Mouse (Mus musculus): ENCODE measurements around the gene Trmt61a.
A peak's percentile ranks its signal among the peaks of the same experiment; 100 is the strongest.
"Not testable (repeated sequence)": the region's sequence is repeated elsewhere in the genome, so short reads cannot be mapped to it uniquely, and the experiment has no call there.

The Trmt61a gene

DNA sequence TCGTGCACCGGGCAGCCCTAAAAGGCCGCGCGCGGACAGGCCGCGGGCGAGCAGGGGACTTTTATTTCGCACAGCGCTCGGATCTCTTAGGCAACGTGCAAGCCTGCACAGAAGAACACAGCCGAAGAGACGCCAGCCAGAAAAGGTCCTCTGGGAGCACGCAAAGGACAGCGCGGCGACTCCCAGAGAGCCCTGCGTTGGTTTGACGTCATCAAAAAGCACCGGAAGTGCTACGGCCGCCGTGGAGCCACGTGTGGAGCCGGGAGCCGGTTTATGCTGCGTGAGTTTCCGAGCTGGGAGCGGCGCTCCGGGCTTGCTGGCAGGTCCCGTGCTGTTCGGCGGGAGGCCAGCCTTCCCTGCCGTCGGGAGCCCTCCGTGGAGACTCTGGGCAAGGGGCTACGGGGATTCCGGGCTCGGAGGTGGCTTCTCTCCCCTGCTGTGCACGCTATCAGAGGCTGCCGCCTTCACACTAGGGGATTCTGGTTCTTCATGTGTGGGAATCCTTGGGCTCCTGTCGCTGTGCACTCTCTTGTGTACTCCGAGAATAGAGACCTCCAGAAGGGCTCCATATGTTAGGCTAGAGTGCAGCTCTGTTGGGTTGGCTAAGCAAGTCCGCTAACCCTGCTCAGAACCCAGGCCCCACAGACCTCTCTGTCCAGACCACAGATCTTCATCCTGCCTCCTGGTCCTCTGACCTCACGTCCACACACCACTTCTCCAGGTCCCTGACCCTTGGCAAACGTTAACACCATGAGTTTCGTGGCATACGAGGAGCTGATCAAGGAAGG lies at the start of gene Trmt61a:
Trmt61a (plus strand) TSS at position 224 of the 788 bp plus-strand sequence.
- DNase-seq (ENCODE audit: low spot score): peak; percentile 98

DNA sequence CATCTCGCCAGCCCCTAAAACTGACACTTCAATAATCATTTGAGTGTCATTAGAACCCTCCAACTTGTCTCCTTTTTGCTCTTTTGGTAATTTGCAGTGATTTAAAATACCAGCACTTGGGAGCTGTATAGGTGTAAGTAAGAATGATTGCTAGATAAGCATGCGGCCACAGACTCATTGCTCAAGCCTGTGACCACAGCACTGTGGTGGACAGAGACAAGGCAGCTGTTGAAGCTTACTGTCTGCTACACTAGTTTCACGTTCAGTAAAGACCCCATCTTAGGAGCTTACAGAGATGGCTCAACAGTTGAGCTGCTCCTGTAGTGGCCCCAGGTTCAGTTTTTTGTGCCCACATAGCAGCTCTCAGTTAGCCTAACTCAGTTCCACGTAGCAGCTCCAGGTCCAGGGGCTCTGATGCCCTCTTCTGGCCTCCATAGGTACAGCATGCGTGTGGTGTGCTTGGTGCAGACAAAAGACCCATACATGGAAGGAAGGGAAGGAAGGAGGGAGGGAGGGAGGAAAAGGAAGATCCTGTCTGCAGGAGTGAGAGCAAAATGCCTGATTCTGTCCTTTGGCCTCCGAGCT lies 29.8 kb upstream of the Trmt61a start:
- DNase-seq (ENCODE audit: low spot score): peak; percentile 85

DNA sequence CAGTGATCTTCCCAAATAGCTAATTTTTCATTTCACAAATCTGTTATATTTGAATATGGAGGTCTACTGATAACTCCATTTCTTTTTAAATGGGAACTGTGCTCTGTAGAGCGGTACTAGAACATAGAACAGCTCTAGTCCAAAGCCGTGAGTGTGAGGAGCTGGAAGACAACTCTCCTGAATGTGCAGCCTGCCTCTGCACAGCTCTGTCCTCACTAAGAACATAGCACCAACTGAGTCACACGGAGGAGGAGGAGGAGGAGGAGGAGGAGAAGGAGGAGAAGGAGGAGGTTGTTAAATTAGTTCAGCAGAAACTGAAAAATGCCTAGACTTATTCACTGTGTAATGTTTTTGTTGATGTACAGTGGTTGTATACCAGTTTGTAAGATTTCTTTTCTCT lies 25.0 kb upstream of the Trmt61a start:
- no peak for DNase-seq (ENCODE audit: low spot score)

DNA sequence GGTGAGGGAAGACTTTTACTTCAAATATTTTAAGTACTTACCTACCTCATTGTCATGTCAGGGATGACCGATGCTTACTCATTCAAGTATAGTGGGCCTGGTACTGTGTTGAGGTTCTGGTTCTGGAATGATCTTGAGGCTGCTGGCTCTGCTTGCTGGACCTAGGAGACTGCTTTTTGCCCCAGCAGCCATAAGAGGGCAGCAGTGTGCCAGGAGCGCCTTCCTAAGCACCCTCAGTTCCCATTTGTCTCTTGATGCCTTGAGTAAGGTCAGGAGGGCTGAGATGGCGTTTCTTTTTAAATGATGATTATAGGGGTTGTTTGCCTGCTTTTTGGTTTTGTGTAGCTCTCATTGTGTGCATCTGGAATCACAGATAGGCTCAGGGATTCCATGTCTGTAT lies 24.5 kb upstream of the Trmt61a start:
- DNase-seq (ENCODE audit: low spot score): peak; percentile 78

DNA sequence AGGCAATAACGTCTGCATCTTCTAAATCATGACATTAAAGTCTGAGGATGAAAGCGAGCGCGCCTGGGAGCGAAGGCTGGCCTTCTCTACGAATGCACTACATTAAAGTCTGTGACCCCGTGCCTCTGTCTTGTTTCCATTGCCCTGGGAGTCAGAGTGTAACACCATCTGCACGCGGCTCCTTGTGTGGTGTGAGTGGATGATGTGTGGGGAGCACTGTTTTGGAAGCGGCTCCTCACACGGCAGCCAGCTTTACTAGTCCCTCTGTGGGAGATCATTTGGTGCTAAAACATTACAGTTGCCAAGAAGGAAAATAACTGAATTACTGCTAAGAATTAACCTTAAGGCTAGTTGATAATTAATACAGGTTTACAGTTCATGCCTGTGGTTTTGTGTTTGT lies 22.2 kb upstream of the Trmt61a start:
- no peak for DNase-seq (ENCODE audit: low spot score)

DNA sequence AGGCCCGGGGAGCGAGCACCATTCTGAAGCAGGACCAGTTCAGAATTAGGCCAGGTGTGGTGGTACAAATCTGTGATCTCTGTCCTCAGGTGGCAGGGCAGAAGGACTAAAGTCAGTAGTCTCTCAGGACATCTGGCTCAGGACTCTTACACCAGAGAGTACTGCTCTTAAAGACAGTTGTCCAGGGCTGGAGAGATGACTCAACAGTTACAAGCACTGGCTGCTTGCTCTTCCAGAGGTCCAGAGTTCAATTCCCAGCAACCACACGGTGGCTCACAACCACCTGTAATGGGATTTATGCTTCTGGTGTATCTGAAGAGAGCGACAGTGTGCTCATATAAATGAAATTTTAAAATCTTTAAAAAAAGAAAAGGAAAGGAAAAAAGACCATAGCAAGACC lies 18.6 kb upstream of the Trmt61a start:
- DNase-seq (ENCODE audit: low spot score): no peak

DNA sequence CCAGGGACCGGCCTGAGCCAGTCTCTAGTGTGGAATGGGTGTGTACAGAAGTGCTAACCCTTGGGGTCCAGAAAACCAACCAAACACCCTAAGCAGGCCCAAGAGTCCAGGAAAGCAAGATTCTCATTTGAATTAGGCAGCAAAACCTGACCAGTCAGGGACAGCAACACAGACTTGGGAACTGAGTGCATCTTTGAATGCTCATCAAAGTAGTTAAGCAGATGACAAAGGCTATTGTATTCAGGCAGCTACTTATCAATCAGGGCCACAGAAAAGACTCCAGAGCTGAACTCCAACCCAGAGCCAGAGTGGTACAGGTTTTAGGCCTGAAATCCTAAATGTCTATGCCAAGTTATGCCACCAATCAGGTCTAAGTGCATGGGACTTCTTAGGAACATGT lies 17.3 kb upstream of the Trmt61a start:
- DNase-seq (ENCODE audit: low spot score): no peak

DNA sequence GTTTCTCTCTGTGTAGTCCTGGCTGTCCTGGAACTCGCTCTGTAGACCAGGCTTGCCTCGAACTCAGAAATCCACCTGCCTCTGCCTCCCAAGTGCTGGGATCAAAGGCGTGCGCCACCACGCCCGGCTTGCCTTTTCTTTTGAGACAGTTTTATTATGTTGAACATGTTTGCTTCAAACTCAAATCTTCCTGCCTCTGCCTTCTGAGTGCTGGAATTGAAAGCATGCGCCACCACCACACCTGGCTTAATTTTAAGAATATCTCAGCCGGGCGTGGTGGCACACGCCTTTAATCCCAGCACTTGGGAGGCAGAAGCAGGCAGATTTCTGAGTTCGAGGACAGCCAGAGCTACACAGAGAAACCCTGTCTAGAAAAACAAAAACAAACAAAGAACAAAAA lies 16.4 kb upstream of the Trmt61a start:
- DNase-seq (ENCODE audit: low spot score): not testable (repeated sequence)

DNA sequence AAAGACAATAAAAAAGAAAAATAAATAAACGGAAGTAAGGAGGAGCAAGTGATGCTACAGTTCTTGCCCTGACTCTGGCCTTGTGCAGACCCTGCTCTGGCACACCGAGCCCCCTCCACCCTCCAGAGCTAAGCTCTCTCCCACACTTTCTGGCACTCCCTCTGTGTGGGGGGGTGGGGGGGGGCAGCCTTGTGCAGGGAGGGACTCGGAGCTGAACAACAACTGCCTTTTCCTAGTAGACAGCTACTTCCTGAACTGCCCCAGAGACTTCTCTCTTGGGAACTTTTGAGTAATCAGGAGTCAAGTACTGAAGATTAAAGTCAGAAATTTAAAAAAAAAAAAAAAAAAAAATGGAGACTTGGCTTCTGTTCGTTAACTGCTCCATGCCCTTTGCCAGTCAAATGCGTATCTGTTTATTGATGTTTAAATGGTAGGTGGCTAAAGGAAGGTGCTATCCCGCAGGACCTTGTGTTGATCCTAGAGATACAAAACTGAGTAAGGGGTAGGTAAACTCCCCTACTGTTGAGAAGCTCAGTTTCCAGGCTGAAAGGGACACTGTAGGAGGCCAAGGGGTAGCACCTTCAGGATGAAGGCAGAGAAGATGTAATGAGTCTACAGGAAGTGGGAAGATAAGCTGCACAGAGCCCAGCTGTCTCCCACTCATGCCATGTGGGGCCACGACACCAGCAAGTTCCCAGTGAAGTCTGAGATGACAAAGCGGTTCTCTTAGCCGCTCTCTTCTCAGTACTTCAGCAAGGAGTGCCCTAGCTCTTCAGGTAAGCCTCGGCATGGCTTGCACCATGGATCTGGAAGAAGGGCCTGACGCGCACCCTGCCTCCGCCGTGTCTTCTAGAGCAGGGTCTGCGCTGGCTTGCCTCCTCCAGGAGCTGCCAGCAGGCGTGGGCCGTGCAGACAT lies 14.4 kb upstream of the Trmt61a start:
- DNase-seq (ENCODE audit: low spot score): no peak

DNA sequence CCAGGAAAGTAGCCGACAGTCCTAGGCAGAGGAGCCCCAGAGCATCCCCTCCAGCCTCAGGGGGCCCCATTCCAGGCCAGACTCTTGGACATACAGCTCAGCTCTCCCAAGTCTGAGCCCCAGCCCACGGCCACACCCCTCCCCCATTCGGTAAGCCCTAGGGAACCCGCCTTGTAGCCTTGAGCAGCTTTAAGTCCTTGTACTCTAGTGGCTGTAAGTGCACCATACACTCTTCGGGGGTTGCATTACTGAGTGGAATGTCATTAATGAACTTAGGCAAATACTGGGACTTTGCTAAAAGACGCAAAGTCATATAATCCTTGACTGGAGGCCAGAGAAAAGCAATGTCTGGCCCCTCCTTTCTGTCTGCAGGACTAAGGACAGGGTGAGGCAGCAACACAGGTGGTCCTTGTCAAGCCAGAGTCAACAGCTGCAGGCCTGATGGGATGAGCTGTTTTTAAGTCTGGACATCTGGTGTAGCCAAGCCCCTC lies 13.7 kb upstream of the Trmt61a start:
- DNase-seq (ENCODE audit: low spot score): no peak

DNA sequence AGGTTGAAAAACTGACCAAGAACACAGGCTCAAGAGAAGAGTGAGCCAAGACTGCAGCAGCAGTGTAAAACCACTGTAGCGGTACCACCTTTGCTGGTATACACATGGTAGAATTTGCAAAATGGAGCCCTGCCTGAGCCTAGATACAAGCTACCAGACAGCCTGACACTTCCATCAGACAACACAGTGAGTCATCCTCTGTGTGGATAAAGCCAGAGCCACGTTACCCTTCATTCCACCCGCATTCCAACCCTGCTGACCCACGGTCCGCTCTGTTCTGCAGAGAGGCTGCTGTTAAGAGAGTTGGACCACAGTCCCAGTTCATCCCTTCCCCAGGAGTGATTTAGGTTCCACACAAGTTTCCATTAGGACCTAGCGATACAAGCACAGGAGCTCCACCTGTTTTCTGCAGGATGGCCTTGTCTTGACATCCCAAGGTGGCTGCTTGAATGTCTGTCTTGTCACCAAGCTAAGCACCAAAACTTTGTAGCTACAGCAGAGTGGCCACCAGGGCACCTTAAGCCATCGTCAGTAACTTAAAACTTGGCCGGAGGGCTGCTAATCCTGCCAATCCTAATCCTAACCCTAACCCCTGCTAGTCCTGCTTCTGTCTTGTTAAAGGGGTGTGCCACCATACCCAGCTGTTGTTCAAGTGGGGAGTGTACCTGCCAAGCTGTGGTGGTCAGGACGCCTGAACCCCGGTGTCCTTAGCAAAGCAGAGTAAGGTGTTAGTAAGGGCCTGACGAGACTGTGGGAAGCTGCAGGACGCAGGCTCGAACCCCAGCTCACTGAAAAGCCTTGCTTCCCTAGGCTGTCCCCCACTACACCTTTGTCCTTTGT lies 12.6 kb upstream of the Trmt61a start:
- no peak for DNase-seq (ENCODE audit: low spot score)

DNA sequence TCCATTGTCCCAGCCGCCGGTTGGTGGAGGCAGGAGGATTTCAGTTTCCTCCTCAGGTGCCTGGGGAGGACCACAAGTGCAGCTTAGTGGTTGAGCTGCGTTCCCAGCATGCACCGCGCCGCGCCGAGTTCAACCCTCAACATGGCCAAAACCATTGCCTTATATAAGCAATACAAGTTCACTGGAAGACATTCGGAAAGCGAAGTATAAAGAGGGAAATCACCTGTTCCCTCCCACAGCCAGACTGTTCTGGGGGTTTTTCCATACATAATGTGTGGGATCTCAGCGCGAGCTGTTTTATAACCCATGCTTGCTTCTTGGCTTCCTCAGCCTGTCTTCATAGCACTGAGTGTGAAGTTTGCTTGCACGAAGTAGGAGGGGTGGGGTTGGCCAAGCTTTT lies 11.5 kb upstream of the Trmt61a start:
- DNase-seq (ENCODE audit: low spot score): no peak

DNA sequence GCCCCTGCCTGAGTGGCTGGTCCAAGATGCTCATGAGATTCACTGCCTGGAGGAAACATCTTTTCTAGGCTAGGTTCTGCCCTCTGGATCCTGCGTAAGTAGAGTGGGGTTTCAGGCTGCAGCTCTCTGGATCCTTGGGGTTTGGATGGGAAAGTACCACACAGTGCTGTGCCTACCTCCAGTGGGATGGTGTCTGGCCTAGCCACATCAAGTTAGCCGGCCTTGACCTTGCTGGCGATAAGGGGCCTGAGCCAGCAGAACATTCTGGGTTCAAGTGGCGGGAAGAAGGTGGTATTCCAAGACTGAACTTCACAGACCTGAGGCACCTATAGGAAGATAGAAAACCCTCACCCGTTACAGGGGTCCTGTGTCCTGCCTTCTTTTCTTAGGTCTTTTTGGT lies 10.5 kb upstream of the Trmt61a start:
- DNase-seq (ENCODE audit: low spot score): no peak

DNA sequence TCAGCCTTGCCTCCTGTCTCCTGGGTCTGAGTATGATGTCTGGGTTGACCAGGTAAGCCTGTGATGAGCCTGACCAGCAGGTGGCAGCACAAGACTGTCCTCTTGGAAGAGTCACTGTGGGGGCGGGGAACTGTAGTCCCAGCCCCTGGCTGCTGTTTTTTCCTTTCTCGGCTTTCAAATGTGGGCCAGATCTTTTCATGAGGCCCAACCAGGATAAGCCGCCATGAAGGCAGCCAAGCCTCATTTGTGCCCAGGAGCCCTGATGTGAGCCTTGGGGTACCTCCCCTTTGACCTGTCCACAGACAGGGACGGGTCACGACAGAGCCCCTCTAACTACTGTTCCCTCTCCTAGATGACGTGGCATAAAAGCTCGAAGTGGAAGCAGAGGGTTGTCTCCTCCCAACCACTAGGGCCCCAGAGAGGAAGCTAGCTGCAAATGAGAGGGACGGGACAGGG lies 9.4 kb upstream of the Trmt61a start:
- DNase-seq (ENCODE audit: low spot score): peak; percentile 97

DNA sequence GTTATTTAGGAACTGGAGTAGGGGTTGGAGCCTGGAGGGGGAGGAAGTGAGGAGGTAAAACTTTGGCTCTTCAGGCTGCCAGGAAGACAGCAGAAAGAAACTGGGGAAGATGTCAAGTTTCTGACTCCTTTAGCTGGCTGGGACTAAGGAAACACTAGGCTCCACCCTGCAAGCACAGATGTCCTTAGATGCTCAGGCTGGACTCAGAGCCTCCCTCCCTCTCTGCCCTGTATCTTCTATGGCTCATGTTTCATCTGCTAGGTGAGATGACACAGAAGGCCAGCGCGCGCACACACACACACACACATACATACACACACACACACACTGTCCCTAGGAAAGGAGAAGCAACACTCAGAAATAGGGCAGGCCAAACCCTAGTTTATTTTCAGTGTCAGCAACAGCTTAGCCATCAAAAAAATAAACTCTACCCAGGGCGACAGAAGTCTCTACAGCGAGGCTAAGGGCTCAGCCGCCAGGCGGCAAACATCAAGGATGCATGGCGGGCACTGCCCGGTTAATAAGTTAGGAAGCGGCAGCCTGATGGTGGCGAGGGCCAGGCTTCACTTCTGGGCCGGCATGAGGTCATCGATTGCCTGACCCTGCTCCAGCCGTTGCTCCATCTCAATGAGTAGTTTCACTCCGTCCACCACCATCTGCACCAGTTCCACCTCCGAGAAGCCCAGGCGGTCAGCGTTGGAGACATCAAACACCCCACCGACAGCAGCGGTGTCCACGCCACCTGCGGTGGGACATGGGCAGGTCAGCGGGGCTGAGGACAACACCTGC lies 8.7 kb upstream of the Trmt61a start:
- no peak for DNase-seq (ENCODE audit: low spot score)

DNA sequence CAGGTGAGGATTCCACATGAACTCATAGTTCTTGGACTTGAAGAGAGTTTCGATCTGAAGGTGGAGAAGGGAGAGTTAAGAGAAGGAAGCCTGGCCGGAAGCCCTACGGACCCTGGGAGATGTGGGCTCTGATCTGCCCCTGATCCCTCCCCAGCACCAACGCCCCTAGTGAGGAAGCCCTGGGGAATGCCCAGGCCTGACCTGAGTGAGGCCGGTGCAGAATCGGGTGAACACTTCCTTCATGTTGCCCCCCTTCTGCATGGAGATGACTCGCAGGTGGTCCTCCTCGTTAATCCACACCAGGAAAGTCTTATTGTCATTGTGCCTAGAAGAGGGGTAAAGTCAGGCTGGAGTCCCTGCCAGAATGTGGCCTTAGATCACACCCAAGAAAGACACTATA lies 7.9 kb upstream of the Trmt61a start:
- DNase-seq (ENCODE audit: low spot score): no peak

DNA sequence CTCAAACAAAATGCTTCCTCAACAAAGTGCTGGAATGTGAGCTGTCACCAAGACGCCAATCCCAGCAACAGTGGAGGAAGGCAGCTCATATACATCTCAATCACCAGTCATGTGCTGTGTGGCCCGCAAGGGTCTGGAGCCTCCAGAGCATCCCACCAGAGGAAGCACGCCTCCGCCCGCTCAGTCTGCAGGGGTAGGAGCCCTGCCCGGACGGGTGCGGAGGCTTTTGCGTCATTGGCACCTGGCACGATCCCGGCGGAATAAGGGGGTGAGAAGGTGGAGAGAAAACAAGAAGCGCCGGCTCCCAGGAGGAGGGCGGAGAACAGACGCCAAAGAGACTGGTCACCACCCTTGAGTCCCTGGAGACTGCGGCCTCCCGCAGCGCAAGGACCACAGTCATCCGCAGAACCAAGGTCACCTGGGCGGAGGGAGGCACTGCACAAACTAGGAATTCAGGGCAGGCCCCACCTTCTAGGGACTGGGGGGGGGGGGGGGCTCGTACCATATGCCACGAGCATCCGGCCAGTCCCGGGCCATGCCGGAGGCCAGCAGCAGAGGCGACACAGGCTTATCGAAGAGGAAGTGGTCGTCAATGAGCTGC lies 7.4 kb upstream of the Trmt61a start:
- DNase-seq (ENCODE audit: low spot score): no peak

DNA sequence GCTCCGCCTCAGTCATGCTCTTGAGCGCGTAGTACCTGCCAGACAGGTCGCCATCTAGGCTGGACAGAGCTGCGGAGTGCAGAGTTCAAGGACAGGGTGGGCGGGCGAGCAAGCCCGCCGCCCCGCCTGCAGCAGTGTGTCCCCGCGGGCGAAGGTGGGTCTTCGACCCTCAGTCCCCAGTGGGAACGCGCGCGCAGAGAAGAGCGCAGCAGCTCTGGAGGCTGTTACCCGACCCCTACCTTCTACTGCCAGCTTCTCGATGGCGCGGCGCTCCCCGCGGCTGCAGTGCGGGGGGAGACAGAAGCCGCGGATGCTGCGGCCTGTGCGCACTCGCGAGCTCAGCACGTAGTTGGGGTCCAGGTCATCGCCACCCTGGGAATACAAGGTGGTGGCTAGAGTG lies 6.9 kb upstream of the Trmt61a start:
- no peak for DNase-seq (ENCODE audit: low spot score)

DNA sequence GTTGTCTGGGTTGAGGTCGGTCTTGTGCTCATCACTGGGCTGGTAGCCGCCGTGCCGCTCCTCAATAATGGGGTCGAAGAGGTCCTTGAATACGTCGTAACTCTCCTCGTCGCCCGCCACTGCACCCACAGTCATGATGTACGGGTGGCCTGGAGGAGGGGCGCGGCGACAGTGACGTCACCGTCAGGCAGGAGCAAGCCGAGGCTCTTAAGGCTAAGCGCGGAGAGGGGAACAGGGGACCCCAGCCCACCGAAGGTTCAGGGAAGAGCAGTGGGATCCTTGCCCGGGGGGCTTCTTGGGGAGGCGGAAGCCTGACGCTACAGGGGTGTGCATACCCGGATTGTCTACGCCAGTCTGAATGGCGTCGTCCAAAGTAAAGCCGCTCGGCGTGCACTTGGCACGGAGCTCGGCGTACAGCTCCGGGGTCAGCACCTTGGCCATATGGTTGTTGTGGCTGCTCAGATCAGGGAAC lies 6.4 kb upstream of the Trmt61a start:
- peak; percentile 79 for DNase-seq (ENCODE audit: low spot score)

DNA sequence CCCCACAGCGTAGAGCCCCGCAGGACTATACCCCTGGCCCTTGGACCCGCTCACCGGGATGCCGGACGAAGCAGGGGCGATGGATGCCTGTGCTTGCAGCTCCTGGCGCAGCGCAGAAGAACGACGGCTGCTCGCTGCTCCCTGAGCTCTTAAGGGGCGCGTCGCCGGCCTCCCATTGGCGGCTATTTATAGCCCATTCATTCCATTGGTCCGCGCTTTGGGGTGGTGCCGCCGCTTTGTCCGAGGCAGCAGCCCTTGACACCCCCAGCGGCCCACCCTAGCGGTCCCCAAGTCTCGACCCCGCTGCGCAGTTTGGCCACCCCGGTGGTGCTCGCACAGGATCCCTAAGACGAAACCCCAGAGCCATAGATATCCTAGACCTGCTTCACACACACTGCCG lies 5.7 kb upstream of the Trmt61a start, which contains the start of gene Ckb:
Ckb (minus strand) TSS at position 163 of the 400 bp plus-strand sequence.
- DNase-seq (ENCODE audit: low spot score): peak; percentile 92
